Mouse (Mus musculus): Measurements from ENCODE around the gene Pld6.
A peak's percentile ranks its signal among the peaks of the same experiment; 100 is the strongest.
"Not testable (repeated sequence)": the region's sequence is repeated elsewhere in the genome, so short reads cannot be mapped to it uniquely, and the experiment has no call there.

Pld6 gene

DNA sequence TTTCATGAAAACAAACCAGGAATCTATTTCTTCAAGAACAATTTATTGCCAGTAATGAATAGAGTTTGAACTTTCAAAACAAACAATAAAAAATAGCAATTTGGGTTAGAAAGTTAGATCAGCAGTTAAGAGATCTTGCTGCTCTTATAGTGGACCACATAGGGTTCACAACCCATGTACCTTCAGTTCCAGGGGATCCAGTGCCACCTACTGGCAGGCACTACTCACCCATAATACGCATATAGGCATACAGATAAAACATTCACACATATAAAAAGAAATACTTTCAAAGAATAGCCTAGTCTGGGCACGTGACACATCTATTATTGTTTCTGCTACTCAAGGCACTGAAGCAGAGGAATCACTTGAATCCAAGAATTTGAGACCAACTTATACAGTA lies 40.8 kb downstream of the Pld6 start:
- DNase-seq (ENCODE audit: extremely low read depth, low read depth) = no peak

DNA sequence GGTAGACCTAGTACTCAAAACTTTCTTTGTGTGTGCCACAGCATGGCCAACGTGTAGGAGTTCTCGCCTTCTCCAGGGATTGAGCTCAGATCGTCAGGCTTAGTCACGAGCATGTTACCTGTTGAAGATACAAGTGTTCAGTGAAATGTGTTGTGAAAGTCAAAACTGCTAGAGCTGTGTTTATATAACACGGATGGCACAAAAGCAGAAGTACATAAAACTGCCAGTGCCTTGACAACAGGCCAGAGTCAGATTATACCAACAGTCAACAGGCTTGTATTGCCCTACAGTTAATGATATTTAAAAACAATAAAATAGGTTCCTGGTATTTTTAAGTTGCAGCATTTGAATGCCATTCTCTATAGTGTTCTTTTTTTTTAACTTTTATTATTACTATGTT lies 41.6 kb downstream of the Pld6 start:
- peak; percentile 49 for DNase-seq (ENCODE audit: extremely low read depth, low read depth)

DNA sequence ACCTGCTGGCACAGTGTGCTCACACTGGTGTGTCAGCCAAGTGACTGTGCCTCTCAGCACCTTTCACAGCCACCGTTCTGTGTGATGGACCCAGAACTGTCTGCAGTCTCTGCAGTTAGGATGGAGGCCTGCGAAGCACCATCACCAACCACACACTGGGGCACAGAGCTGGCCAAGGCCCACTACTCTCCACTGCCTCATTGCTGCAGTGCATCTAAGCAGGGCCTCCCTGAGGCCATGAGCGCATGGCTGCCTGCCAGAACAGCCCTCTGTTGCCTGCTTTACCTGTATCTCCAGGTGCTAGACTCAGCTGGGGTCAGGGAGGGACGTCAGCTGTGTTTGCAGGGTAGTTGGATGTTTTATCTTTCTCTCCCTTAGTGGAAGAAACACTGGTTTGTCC lies 43.1 kb downstream of the Pld6 start:
- DNase-seq (ENCODE audit: extremely low read depth, low read depth) = no peak

DNA sequence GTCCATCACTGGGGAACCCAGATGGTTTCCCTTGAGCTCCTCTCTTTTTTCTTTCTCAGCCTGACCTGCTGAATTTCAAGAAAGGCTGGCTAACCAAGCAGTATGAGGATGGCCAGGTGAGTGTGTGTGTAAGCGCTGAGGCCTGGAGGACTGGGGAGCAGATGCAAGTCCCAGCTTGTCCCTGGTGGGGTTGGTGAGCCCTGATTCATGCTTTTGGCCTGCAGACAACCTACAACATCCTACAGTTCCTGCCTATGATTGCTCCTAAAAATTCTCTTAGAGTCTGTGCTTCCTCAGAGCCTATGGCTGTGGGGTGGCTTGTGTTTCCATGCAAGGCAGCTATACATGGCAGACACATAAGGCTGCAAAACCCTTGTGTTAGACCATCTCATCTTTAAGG lies 43.7 kb downstream of the Pld6 start:
- DNase-seq (ENCODE audit: extremely low read depth, low read depth) = no peak

DNA sequence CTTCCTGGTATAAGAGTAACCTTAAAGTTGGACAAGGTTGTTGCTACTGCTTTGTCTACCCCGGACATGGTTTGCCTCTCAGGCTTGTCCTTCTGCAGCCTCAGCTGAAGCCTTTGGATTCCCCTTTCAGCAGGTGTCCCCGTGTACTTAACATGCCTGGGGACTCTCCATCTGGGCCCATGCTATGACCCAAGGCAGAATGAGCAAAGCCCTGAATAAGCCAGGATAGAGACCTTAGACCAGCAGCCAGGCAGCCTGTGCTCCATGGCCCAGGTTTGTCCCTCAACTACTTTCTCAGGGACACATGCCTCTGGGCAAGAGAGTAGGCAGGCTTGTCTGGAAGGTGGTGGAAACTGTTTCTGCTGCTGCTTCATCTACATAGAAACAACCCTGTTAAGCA lies 44.1 kb downstream of the Pld6 start:
- DNase-seq (ENCODE audit: extremely low read depth, low read depth) = no peak

DNA sequence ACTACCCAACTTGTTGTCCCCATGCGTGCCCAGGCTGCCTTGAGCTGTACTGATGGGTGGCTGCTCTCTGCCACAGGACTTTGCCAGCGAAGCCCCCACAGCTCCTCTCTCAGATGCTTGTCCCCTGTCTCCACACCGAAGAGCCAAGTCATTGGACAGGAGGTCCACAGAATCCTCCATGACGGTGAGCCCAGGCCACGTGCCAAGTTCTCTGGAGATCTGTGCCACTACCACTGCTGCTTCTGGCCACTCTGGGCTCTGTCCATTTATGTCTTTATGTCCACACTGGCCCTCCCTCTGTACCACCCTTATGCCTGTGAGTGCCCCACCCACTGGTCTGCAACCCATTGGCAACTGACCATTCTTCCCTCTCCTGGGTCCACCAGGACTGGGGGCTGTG lies 45.5 kb downstream of the Pld6 start:
- DNase-seq (ENCODE audit: extremely low read depth, low read depth) = no peak

DNA sequence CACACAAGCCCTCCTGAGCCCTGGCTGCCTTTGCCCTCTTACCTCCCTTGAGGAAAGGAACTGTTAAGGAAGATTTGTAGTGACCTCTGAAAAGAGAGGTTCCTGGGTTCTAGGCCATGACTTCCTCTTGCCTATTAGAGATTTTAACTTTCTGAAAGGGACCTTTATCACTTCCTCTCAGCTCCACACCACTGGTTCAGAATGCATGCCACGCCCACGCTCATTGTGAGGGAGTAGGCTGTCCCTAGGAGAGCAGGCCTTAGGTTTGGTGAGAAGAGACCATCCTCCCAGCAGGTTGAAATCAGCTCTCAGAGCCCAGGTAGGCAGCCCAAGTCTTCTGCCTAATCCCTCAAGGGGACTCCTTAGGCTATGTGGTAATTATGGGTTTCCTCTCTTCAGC lies 47.4 kb downstream of the Pld6 start:
- peak; percentile 56 for DNase-seq (ENCODE audit: extremely low read depth, low read depth)

DNA sequence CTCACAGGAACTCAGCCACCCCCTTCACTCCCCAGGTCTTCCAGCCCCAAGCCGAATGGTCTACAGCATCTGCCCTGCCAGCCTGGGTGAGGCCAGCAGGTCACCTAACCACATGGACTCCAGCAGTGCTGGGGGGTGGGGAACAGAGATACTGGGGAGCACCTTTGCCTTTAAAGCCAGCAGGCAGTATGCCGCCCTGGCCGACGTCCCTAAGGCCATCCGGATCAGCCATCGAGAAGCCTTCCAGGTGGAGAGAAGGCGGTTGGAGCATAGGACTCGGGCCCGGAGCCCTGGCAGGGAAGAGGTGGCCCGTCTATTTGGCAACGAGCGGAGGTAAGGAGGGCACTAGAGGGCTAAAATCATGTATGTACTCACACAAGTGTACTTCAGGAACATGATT lies 50.2 kb downstream of the Pld6 start:
- DNase-seq (ENCODE audit: extremely low read depth, low read depth) = no peak

DNA sequence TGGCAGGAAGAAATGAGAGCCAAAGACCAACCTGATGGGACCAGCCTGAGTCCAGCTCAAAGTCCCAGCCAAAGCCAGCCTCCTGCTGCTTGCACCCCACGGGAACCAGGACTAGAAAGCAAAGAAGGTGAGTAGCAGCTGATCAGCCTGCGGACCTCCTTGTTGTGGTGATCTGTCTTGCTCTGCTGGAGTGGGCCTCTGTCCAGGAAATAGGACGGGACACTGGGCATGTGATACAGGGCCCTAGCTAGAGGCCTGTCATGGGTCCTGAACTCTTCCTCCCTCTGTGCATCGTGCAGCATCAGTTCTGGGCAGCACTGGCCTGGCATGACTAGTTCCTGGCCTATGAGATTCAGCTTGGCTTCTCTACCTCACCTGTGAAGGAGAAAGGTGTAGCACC lies 51.5 kb downstream of the Pld6 start:
- not testable (repeated sequence) for DNase-seq (ENCODE audit: extremely low read depth, low read depth)

DNA sequence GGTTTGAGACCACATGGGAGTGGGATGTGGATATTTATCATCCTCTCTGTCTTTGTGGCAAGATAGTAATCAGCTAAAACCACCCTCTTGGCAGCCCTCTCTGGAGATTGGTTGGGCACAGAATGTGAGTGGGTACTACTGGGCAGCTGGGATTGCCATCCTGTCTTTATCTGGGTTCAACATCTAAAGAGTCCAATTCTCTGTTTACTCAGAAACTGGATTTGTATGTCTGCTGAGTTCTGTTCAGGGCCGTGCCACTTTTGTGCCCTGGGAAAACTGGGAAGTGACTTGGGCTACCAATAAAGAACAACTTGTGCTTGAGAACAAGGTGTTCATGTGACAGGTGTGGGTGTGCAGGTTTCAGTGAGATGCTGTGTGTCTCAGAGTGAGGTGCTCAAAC lies 53.1 kb downstream of the Pld6 start:
- no peak for DNase-seq (ENCODE audit: extremely low read depth, low read depth)
